Mouse (Mus musculus) liver, postnatal 0 days (tissue): Measurements from ENCODE around the gene Tbc1d2b. TPM values are rescaled to one million over a fixed set of nuclear protein-coding genes. Genes with fewer than 3 reads are reported as not detected.

Experiments used
- ATAC-seq: fragments of 200-750 bp; cut with Nextera tagmentation; 2 replicates; pipeline ENCODE4 v1.8.0; 2017; ENCODE audit warnings: mild to moderate bottlenecking, moderate library complexity
- DNase-seq: peaks from one replicate; pipeline ENCODE4 v3.0.0-alpha.2; 2016
- H3K27ac ChIP-seq: fragments of 300-500 bp; sonication (generic); 2 replicates; pipeline ENCODE4 v1.5.1; 2014; ENCODE audit warnings: antibody characterized with exemption, moderate library complexity, mild to moderate bottlenecking, low read depth
- H3K27me3 ChIP-seq: fragments of 300-500 bp; sonication (generic); 2 replicates; pipeline ENCODE4 v1.6.1; 2014; ENCODE audit warnings: low read length, control low read depth, mixed read lengths; ENCODE audit not compliant: insufficient read depth
- H3K36me3 ChIP-seq: fragments of 300-500 bp; sonication (generic); replicated peaks from 2 replicates; pipeline ENCODE4 v1.6.1; 2014; ENCODE audit warnings: mild to moderate bottlenecking, control low read depth, low read length, moderate library complexity, mixed read lengths; ENCODE audit not compliant: insufficient read depth
- H3K4me1 ChIP-seq: fragments of 300-500 bp; sonication (generic); 2 replicates; pipeline ENCODE4 v1.6.1; 2014; ENCODE audit warnings: antibody characterized with exemption, mild to moderate bottlenecking, control low read depth; ENCODE audit not compliant: insufficient read depth
- H3K4me2 ChIP-seq: fragments of 300-500 bp; sonication (generic); 2 replicates; pipeline ENCODE4 v1.6.1; 2014; ENCODE audit warnings: low read depth, mild to moderate bottlenecking, low read length, moderate library complexity, mixed read lengths
- H3K4me3 ChIP-seq: fragments of 300-500 bp; sonication (generic); 2 replicates; pipeline ENCODE4 v1.5.1; 2014; ENCODE audit warnings: low read depth, low read length
- H3K9ac ChIP-seq: fragments of 300-500 bp; sonication (generic); replicated peaks from 2 replicates; pipeline ENCODE4 v1.6.1; 2014; ENCODE audit warnings: mild to moderate bottlenecking, moderate library complexity
- H3K9me3 ChIP-seq: fragments of 300-500 bp; sonication (generic); 2 replicates; pipeline ENCODE4 v1.6.1; 2016; ENCODE audit warnings: mild to moderate bottlenecking, control low read depth, low read length, mixed read lengths
- CTCF ChIP-seq: sonication (generic); IDR thresholded peaks from 2 replicates; pipeline ENCODE4 v1.5.1; 2016; ENCODE audit warnings: antibody characterized with exemption, low read depth
- EP300 ChIP-seq: IDR thresholded peaks from 2 replicates; pipeline ENCODE4 v1.6.1; 2016; ENCODE audit warnings: antibody characterized with exemption, low read depth, mild to moderate bottlenecking
- WGBS: fragments of 180-500 bp; shearing (Covaris S2); extraction: QIAGEN DNeasy Blood & Tissue Kit; methylation state at CpG from one replicate; pipeline ENCODE4 v1.1.7; 2014; ENCODE audit not compliant: insufficient replicate concordance; 5-methylcytosine and 5-hydroxymethylcytosine counted together
- polyA plus RNA-seq: library from polyadenylated mRNA; unstranded; fragments of >200 nt; fragmentation: Nextera tagmentation; extraction: Ambion mirVana; gene quantifications from 2 replicates; pipeline ENCODE4 v1.2.1, GENCODE M21; 2015

The Tbc1d2b gene
- polyA plus RNA-seq, 1 experiment from 2014 or later = 6.2 TPM

- no peaks in the 10 kb centered on the region for H3K27me3 ChIP-seq
- H3K9ac ChIP-seq = peak overlapping the region; percentile 89
- peak overlapping the region; percentile 86 for H3K27ac ChIP-seq
- H3K36me3 ChIP-seq = peaks cover 6% of the 10 kb centered on the region; the same call in 1 of the 2 replicates
- 10% methylated on average over 7 of the region's 7 CpGs for WGBS
- H3K4me2 ChIP-seq = peak overlapping the region; percentile 93
- DNase-seq (peak; percentile 35), ATAC-seq (peak; percentile 4; the same call in 1 of the 2 replicates)
- H3K4me1 ChIP-seq = peaks cover 53% of the 10 kb centered on the region
- H3K9me3 ChIP-seq = no peaks in the 10 kb centered on the region
- no peak for TF ChIP-seq EP300
- no peak for TF ChIP-seq CTCF
- peak overlapping the region; percentile 87 for H3K4me3 ChIP-seq
Measured at GRCm38 (mm10) chr9:90269011-90269681, 1.5 kb downstream of the Tbc1d2b start.

GRCm38 (mm10) chr9:90266926-90267325, 3.7 kb downstream of the Tbc1d2b start:
- 92% methylated on average over 10 of the region's 10 CpGs for WGBS
- no peak overlapping the region for H3K9ac ChIP-seq
- peaks cover 57% of the 10 kb centered on the region for H3K4me1 ChIP-seq
- TF ChIP-seq CTCF (no peak), EP300 (no peak)
- peaks cover 9% of the 10 kb centered on the region for H3K36me3 ChIP-seq
- no peaks in the 10 kb centered on the region for H3K27me3 ChIP-seq
- no peaks in the 10 kb centered on the region for H3K9me3 ChIP-seq
- DNase-seq (peak; percentile 8), ATAC-seq (no peak)
- no peak overlapping the region for H3K4me3 ChIP-seq
- H3K4me2 ChIP-seq = 0 out of 2 replicates have a peak overlapping the region, but pooled peaks have one; percentile 1
- no peak overlapping the region for H3K27ac ChIP-seq

GRCm38 (mm10) chr9:90266059-90266458, 4.5 kb downstream of the Tbc1d2b start:
- no peak for ATAC-seq
- H3K27ac ChIP-seq = no peak overlapping the region; the same call in 1 of the 2 replicates
- no peak overlapping the region for H3K4me3 ChIP-seq
- H3K9ac ChIP-seq = no peak overlapping the region
- H3K27me3 ChIP-seq = no peaks in the 10 kb centered on the region
- peaks cover 57% of the 10 kb centered on the region for H3K4me1 ChIP-seq
- DNase-seq = no peak
- 77% methylated on average over 10 of the region's 10 CpGs for WGBS
- TF ChIP-seq EP300 (no peak), CTCF (no peak)
- no peak overlapping the region for H3K4me2 ChIP-seq
- H3K36me3 ChIP-seq = peaks cover 9% of the 10 kb centered on the region
- no peaks in the 10 kb centered on the region for H3K9me3 ChIP-seq

- H3K4me2 ChIP-seq = no peak overlapping the region
- no peaks in the 10 kb centered on the region for H3K27me3 ChIP-seq
- peaks cover 62% of the 10 kb centered on the region for H3K4me1 ChIP-seq
- DNase-seq = no peak
- no peak for ATAC-seq
- 73% methylated on average over 5 of the region's 5 CpGs for WGBS
- H3K9me3 ChIP-seq = no peaks in the 10 kb centered on the region
- no peak overlapping the region; the same call in 1 of the 2 replicates for H3K27ac ChIP-seq
- no peak overlapping the region for H3K9ac ChIP-seq
- H3K4me3 ChIP-seq = no peak overlapping the region
- peaks cover 9% of the 10 kb centered on the region for H3K36me3 ChIP-seq
- TF ChIP-seq EP300 (no peak), CTCF (no peak)
Measured at GRCm38 (mm10) chr9:90265322-90266039, 5.1 kb downstream of the Tbc1d2b start.

- ATAC-seq (no peak; the same call in 1 of the 2 replicates), DNase-seq (no peak)
- 86% methylated on average over 4 of the region's 4 CpGs for WGBS
- Histone ChIP-seq H3K4me3 (no peak overlapping the region), H3K4me2 (no peak overlapping the region), H3K36me3 (peaks cover 16% of the 10 kb centered on the region), H3K9me3 (no peaks in the 10 kb centered on the region), H3K27me3 (no peaks in the 10 kb centered on the region), H3K27ac (peak overlapping the region; percentile 58), H3K4me1 (peaks cover 76% of the 10 kb centered on the region), H3K9ac (no peak overlapping the region)
- TF ChIP-seq EP300 (no peak), CTCF (no peak)
Measured at GRCm38 (mm10) chr9:90263340-90263679, 7.3 kb downstream of the Tbc1d2b start.

- peak overlapping the region; percentile 58 for H3K27ac ChIP-seq
- no peak overlapping the region for H3K4me3 ChIP-seq
- H3K36me3 ChIP-seq = peaks cover 16% of the 10 kb centered on the region
- H3K4me2 ChIP-seq = no peak overlapping the region; the same call in 1 of the 2 replicates
- H3K9me3 ChIP-seq = no peaks in the 10 kb centered on the region
- no peaks in the 10 kb centered on the region for H3K27me3 ChIP-seq
- WGBS = 60% methylated on average over 7 of the region's 7 CpGs
- no peak overlapping the region for H3K9ac ChIP-seq
- H3K4me1 ChIP-seq = peaks cover 76% of the 10 kb centered on the region
- DNase-seq (no peak), ATAC-seq (peak; percentile 60)
- TF ChIP-seq EP300 (0 out of 2 replicates have a peak, but pooled peaks have one; percentile 8), CTCF (no peak)
Measured at GRCm38 (mm10) chr9:90262591-90263339, 7.8 kb downstream of the Tbc1d2b start.
